Mouse (Mus musculus) cerebellum, postnatal 36 days (tissue): Measurements from ENCODE around the gene Timm8a2.
"Not testable (repeated sequence)": the region's sequence is repeated elsewhere in the genome, so short reads cannot be mapped to it uniquely, and the experiment has no call there.

Experiments
- DNase-seq, 2 experiments: peaks; one replicate each; pipeline ENCODE4 v3.0.0; 2021 to 2022; ENCODE audit warnings: mixed read lengths in 2 of 2

The Timm8a2 gene

GRCm38 (mm10) chr14:122062411-122063090, 28.1 kb downstream of the Timm8a2 start:
- no peak for DNase-seq

GRCm38 (mm10) chr14:122063599-122063998, 29.1 kb downstream of the Timm8a2 start:
- DNase-seq, result no peak

- peak; percentile 57 to 65 for DNase-seq
Observed at GRCm38 (mm10) chr14:122064519-122064918, 30.0 kb downstream of the Timm8a2 start.

GRCm38 (mm10) chr14:122066243-122066642, 31.8 kb downstream of the Timm8a2 start:
- no peak for DNase-seq

GRCm38 (mm10) chr14:122068036-122068435, 33.6 kb downstream of the Timm8a2 start:
- not testable (repeated sequence) for DNase-seq

GRCm38 (mm10) chr14:122068801-122069695, 34.6 kb downstream of the Timm8a2 start:
- DNase-seq, result no peak

- no peak for DNase-seq
Observed at GRCm38 (mm10) chr14:122069948-122070347, 35.5 kb downstream of the Timm8a2 start.

GRCm38 (mm10) chr14:122073422-122073821, 38.9 kb downstream of the Timm8a2 start:
- DNase-seq, result no peak

- no peak for DNase-seq
Observed at GRCm38 (mm10) chr14:122074360-122074759, 39.9 kb downstream of the Timm8a2 start.

- DNase-seq, result no peak
Observed at GRCm38 (mm10) chr14:122075485-122076200, 41.2 kb downstream of the Timm8a2 start.

- DNase-seq, result no peak
Observed at GRCm38 (mm10) chr14:122077017-122077416, 42.5 kb downstream of the Timm8a2 start.

- DNase-seq, result peak; percentile 56 to 59
Observed at GRCm38 (mm10) chr14:122079428-122079827, 45.0 kb downstream of the Timm8a2 start.

GRCm38 (mm10) chr14:122079921-122080320, 45.4 kb downstream of the Timm8a2 start:
- no peak for DNase-seq

- no peak for DNase-seq
Observed at GRCm38 (mm10) chr14:122081308-122081707, 46.8 kb downstream of the Timm8a2 start.

GRCm38 (mm10) chr14:122083499-122083898, 49.0 kb downstream of the Timm8a2 start:
- DNase-seq, result no peak

GRCm38 (mm10) chr14:122087956-122088355, 53.5 kb downstream of the Timm8a2 start:
- no peak for DNase-seq
